Mouse (Mus musculus) heart, adult 2 months (tissue): ENCODE measurements around the gene Limd2.

Experiments used
- CTCF ChIP-seq: fragments of 200-600 bp; IDR thresholded peaks from 2 replicates; pipeline ENCODE4 v1.8.1; 2022; ENCODE audit warnings: antibody characterized with exemption, mild to moderate bottlenecking, moderate library complexity
- EP300 ChIP-seq: fragments of 200-500 bp; IDR thresholded peaks from 2 replicates; pipeline ENCODE4 v1.6.1; 2011; ENCODE audit warnings: low read depth, low read length, control low read depth; ENCODE audit not compliant: insufficient read depth
- POLR2A ChIP-seq: fragments of 200-500 bp; IDR thresholded peaks from 2 replicates; pipeline ENCODE4 v1.6.1; 2011; ENCODE audit warnings: mild to moderate bottlenecking, low read depth, low read length, control low read depth; ENCODE audit not compliant: insufficient read depth

DNA sequence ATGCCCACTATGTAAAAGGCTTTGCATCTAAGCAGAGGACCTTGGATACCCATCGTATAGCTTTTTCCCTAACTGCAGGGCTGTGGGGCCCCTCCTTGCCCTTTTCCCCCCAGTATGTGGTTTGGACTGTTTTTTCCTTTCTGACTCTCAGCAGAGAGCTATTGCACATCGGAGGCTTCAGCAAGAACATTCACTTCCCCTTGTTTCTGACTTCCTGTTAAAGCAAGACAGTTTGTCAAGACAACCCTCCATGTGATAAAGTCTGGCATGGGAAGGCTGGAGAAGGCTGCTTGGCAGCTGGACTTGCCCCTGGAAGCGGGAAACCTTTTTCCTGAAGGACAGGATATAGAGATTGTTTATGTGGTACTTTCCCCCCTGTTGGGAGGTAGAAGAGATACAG, 37.9 kb downstream of the Limd2 start:
- no peak for TF ChIP-seq CTCF
- TF ChIP-seq POLR2A: no peak
- TF ChIP-seq EP300: no peak
